Mouse (Mus musculus): ENCODE measurements around the gene AA986860. TPM values are rescaled to one million over a fixed set of nuclear protein-coding genes. Genes with fewer than 3 reads are reported as not detected.

The AA986860 gene
- total RNA-seq, 2 experiments from 2014 or later = 0.11 to 0.54 TPM

- ATAC-seq (ENCODE audit: poor library complexity, severe bottlenecking) = no peak
Measured at GRCm38 (mm10) chr1:130770981-130771494, 39.3 kb downstream of the AA986860 start.

- ATAC-seq (ENCODE audit: poor library complexity, severe bottlenecking) = no peak
Measured at GRCm38 (mm10) chr1:130775234-130775633, 43.5 kb downstream of the AA986860 start.

GRCm38 (mm10) chr1:130775691-130776331 lies 44.0 kb downstream of the AA986860 start:
- no peak for ATAC-seq (ENCODE audit: poor library complexity, severe bottlenecking)

- ATAC-seq (ENCODE audit: poor library complexity, severe bottlenecking) = no peak
Measured at GRCm38 (mm10) chr1:130776645-130777044, 44.9 kb downstream of the AA986860 start.

GRCm38 (mm10) chr1:130779867-130780266 lies 48.1 kb downstream of the AA986860 start:
- no peak for ATAC-seq (ENCODE audit: poor library complexity, severe bottlenecking)

GRCm38 (mm10) chr1:130784054-130784453 lies 52.3 kb downstream of the AA986860 start:
- ATAC-seq (ENCODE audit: poor library complexity, severe bottlenecking) = no peak

- ATAC-seq (ENCODE audit: poor library complexity, severe bottlenecking) = no peak
Measured at GRCm38 (mm10) chr1:130787001-130787400, 55.2 kb downstream of the AA986860 start.

GRCm38 (mm10) chr1:130789512-130790451 lies 58.0 kb downstream of the AA986860 start:
- no peak for ATAC-seq (ENCODE audit: poor library complexity, severe bottlenecking)

Other genes with a start within 250 kb of the AA986860 start
- gene Zp3r, start 102.4 kb upstream of the AA986860 start, total RNA-seq (2015) = not detected in 2 replicates
- gene Zp3r, start 102.4 kb upstream of the AA986860 start, total RNA-seq (2017) = not detected in 2 replicates
- gene C4bp, start 70.3 kb upstream of the AA986860 start, total RNA-seq (2015) = not detected in 2 replicates
- not detected in 2 replicates for gene C4bp, start 70.3 kb upstream of the AA986860 start, total RNA-seq (2017)
- gene Gm29427, start 16.2 kb upstream of the AA986860 start, total RNA-seq (2015) = 0.11 TPM in 1 of 2 replicates, not detected in the other
- gene Gm29427, start 16.2 kb upstream of the AA986860 start, total RNA-seq (2017) = not detected in 2 replicates
- gene Yod1, start 14.6 kb upstream of the AA986860 start, total RNA-seq (2015) = 10.3 and 10.7 TPM in 2 replicates
- 8.4 and 8.8 TPM in 2 replicates for gene Yod1, start 14.6 kb upstream of the AA986860 start, total RNA-seq (2017)
- 2.8 and 4.4 TPM in 2 replicates for gene Pfkfb2, start 2.7 kb upstream of the AA986860 start, total RNA-seq (2015)
- gene Pfkfb2, start 2.7 kb upstream of the AA986860 start, total RNA-seq (2017) = 7.2 and 8.0 TPM in 2 replicates
- not detected in 2 replicates for gene Fcamr, start 68.9 kb downstream of the AA986860 start, total RNA-seq (2015)
- not detected in 2 replicates for gene Fcamr, start 68.9 kb downstream of the AA986860 start, total RNA-seq (2017)
- gene Pigr, start 94.7 kb downstream of the AA986860 start, total RNA-seq (2015) = not detected in 2 replicates
- not detected in 2 replicates for gene Pigr, start 94.7 kb downstream of the AA986860 start, total RNA-seq (2017)
- 1.1 TPM in 1 of 2 replicates, not detected in the other for gene Fcmr, start 133.7 kb downstream of the AA986860 start, total RNA-seq (2015)
- gene Fcmr, start 133.7 kb downstream of the AA986860 start, total RNA-seq (2017) = not detected in 2 replicates
- not detected in 2 replicates for gene Il24, start 155.5 kb downstream of the AA986860 start, total RNA-seq (2015)
- not detected in 2 replicates for gene Il24, start 155.5 kb downstream of the AA986860 start, total RNA-seq (2017)
- gene Il20, start 179.5 kb downstream of the AA986860 start, total RNA-seq (2015) = not detected in 2 replicates
- not detected in 2 replicates for gene Il20, start 179.5 kb downstream of the AA986860 start, total RNA-seq (2017)
- not detected in 2 replicates for gene Il19, start 208.1 kb downstream of the AA986860 start, total RNA-seq (2015)
- gene Il19, start 208.1 kb downstream of the AA986860 start, total RNA-seq (2017) = not detected in 2 replicates

Measured in megakaryocyte, adult 5-6 weeks (primary cell).